Mouse (Mus musculus) spleen, adult 2 months (tissue): ENCODE results near the gene Map7.

Source experiments
- CTCF ChIP-seq: fragments of 200-500 bp; IDR thresholded peaks from 2 replicates; pipeline ENCODE4 v1.5.1; 2011; ENCODE audit warnings: mild to moderate bottlenecking, inconsistent platforms; ENCODE audit not compliant: insufficient read depth, insufficient read length, insufficient replicate concordance; ENCODE audit errors: extremely low read depth
- POLR2A ChIP-seq: fragments of 200-500 bp; IDR thresholded peaks from 2 replicates; pipeline ENCODE4 v1.6.1; 2011; ENCODE audit warnings: low read depth, low read length, inconsistent platforms

GRCm38 (mm10) chr10:20184326-20184725, 36.1 kb downstream of the Map7 start:
- no peak for TF ChIP-seq CTCF
- no peak for TF ChIP-seq POLR2A
